Mouse (Mus musculus): ENCODE measurements around the gene Coq10a. TPM values are rescaled to one million over a fixed set of nuclear protein-coding genes. Genes with fewer than 3 reads are reported as not detected.

Gene Coq10a
- total RNA-seq, 2 experiments from 2014 or later, result 52.9 to 53.5 TPM

Small RNA genes within 50 kb of the gene (microRNA-seq; reads per million reads assigned to microRNA genes)
- gene Gm25361, result 0 reads per million in 2 experiments
- gene Gm26308, result 0 reads per million in 2 experiments
- gene Mir6914, result 0.37 to 0.40 reads per million in 2 experiments
- 5.7 to 8.6 reads per million in 2 experiments for gene Mir6915

Other genes starting within 250 kb of the Coq10a start
- 10 to 100 TPM; 11.5 to 11.9 TPM for gene Rbms2, start 188.7 kb downstream of the Coq10a start, total RNA-seq (2021)
- 10 to 100 TPM; 19.2 to 23.5 TPM for gene Gls2, start 174.5 kb downstream of the Coq10a start, total RNA-seq (2021)
- 10 to 100 TPM in 1 of 2 experiments, 1 to 10 TPM in 1; 8.5 to 10.6 TPM for gene Spryd4, start 157.2 kb downstream of the Coq10a start, total RNA-seq (2021)
- not detected for gene Mip, start 143.2 kb downstream of the Coq10a start, total RNA-seq (2021)
- gene Timeless, start 136.9 kb downstream of the Coq10a start, total RNA-seq (2021), result 1 to 10 TPM; 4.3 to 5.6 TPM
- not detected for gene Apon, start 114.9 kb downstream of the Coq10a start, total RNA-seq (2021)
- not detected for gene Apof, start 100.3 kb downstream of the Coq10a start, total RNA-seq (2021)
- gene Stat2, start 98.4 kb downstream of the Coq10a start, total RNA-seq (2021), result 10 to 100 TPM; 27.8 to 30.0 TPM
- gene Il23a, start 70.2 kb downstream of the Coq10a start, total RNA-seq (2021), result 1 to 10 TPM in 1 of 2 experiments, under 1 TPM in 1; 0.84 to 1.1 TPM
- 10 to 100 TPM; 12.3 to 17.4 TPM for gene Pan2, start 65.7 kb downstream of the Coq10a start, total RNA-seq (2021)
- 10 to 100 TPM; 81.1 to 92.0 TPM for gene Cnpy2, start 46.5 kb downstream of the Coq10a start, total RNA-seq (2021)
- gene Cs, start 31.3 kb downstream of the Coq10a start, total RNA-seq (2021), result 100 to 1,000 TPM; 232 to 242 TPM
- gene Ankrd52, start 8.1 kb upstream of the Coq10a start, total RNA-seq (2021), result 10 to 100 TPM; 54.7 to 69.5 TPM
- gene Slc39a5, start 32.2 kb upstream of the Coq10a start, total RNA-seq (2021), result not detected
- 100 to 1,000 TPM in 1 of 2 experiments, 10 to 100 TPM in 1; 96.7 to 101 TPM for gene Nabp2, start 42.5 kb upstream of the Coq10a start, total RNA-seq (2021)
- gene Rnf41, start 42.7 kb upstream of the Coq10a start, total RNA-seq (2021), result 10 to 100 TPM; 68.0 to 76.9 TPM
- 100 to 1,000 TPM; 228 to 242 TPM for gene Smarcc2, start 90.3 kb upstream of the Coq10a start, total RNA-seq (2021)
- gene Myl6, start 125.1 kb upstream of the Coq10a start, total RNA-seq (2021), result 100 to 1,000 TPM; 551 to 619 TPM
- 10 to 100 TPM; 17.4 to 18.9 TPM for gene Myl6b, start 129.7 kb upstream of the Coq10a start, total RNA-seq (2021)
- gene Esyt1, start 156.9 kb upstream of the Coq10a start, total RNA-seq (2021), result 1 to 10 TPM; 4.6 to 5.0 TPM
- gene Zc3h10, start 178.8 kb upstream of the Coq10a start, total RNA-seq (2021), result 10 to 100 TPM; 13.2 to 14.8 TPM
- 1,000 to 10,000 TPM; 1,459 to 1,623 TPM for gene Rpl41, start 180.3 kb upstream of the Coq10a start, total RNA-seq (2021)
- 10 to 100 TPM; 62.9 to 65.3 TPM for gene Pa2g4, start 197.0 kb upstream of the Coq10a start, total RNA-seq (2021)
- gene Erbb3, start 220.7 kb upstream of the Coq10a start, total RNA-seq (2021), result 1 to 10 TPM; 9.7 to 10.0 TPM